Mouse (Mus musculus) gonadal fat pad, adult 2 months (tissue): Measurements from ENCODE around the gene Rhox2g. TPM values are rescaled to one million over a fixed set of nuclear protein-coding genes. Genes with fewer than 3 reads are reported as not detected.
"Not testable (repeated sequence)": the region's sequence is repeated elsewhere in the genome, so short reads cannot be mapped to it uniquely, and the experiment has no call there.

Experiments
- DNase-seq: peaks from one replicate; pipeline ENCODE4 v3.0.0-alpha.2; 2012; ENCODE audit warnings: low read depth
- polyA plus RNA-seq: library from polyadenylated mRNA; depleted of rRNA; stranded (reverse); fragments of >200 nt; gene quantifications from 2 replicates; pipeline ENCODE4 v1.2.3, GENCODE M21; 2012; rRNA removed

Rhox2g gene
- polyA plus RNA-seq, result not detected in 2 replicates

DNA sequence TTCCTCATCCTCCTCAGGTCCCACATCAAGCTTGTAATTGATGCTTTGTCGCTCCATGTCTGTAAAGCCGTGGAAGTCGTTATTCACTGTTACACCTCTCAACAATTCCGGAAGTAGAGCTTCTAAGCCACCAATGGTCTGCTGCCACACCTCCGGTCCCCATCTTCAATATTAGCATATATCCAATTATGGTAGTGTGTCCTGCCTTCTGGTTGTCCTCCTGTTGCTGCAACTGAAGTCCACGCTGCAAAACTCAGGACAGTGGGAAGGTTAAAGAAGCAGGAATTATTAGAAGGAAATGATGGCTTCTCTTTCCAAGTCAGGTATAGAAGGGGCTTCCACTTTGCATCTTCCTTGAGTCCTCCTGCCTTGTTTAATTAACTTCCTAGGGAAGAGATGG lies at the start of gene Rhox2g:
TSS of gene Rhox2g (minus strand) at position 101 of the 400 bp plus-strand sequence.
- not testable (repeated sequence) for DNase-seq

DNA sequence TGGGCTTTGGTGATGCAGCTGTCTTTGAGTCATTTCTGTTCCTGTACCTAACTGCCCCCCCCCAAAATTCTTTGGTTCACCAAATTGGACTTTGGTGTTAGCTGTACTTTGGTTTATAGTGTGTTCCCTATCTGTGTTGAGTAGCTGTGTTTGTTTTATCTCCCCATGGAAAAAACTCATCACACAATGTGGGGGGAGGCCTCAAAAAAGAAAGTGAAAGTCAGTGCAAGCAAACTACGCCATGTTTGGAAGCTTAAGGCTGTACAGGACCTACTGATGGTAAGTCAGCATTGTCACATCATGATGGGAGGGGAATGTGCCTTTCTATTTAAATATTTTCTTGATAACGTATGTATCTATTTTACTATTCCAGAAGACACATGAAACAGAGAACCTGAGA lies 49.0 kb upstream of the Rhox2g start:
- no peak for DNase-seq

DNA sequence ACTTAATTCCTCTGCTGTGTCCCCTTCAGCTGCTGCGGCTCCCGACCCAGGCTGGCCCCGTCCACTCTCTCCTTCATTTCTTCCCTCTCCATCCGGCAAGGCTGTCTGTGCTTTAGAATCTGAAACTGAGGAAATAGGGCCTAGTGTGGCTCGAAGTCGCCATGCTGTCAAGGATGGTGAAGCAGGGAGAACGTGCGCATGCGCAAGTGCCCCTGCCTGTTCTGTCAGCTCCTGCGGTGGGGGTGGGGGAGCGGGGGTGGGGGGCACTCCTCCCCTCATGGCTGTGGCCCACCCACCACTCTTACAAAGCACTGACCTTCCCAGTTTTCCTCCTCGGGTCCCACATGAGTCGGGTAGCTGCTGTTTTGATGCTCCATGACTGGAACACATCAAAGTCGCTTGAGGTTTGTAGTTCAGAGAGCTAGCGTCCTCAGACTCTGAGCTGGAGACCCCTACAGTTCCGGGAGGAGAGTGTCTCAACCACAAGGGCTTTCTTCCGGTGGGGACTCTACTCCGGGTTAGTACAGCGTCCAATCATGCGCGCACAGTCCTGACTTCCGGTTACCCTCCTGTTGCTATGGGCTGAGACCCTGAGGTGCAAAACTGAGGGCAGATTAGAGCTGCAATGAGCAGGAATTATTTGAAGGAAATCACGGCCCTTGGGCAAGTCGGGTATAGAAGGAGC lies 39.9 kb upstream of the Rhox2g start:
- no peak for DNase-seq

DNA sequence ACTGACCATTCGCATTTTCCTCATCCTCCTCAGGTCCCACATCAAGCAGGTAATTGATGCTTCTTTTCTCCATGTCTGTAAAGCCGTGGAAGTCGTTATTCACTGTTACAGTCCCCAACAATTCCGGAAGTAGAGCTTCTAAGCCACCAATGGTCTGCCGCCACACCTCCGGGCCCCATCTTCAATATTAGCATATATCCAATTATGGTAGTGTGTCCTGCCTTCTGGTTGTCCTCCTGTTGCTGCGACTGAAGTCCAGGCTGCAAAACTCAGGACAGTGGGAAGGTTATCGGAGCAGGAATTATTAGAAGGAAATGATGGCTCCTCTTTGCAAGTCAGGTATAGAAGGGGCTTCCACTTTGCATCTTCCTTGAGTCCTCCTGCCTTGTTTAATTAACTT lies 29.9 kb upstream of the Rhox2g start, which contains the start of gene Rhox2h:
TSS of gene Rhox2h (minus strand) at position 101 of the 400 bp plus-strand sequence.
- not testable (repeated sequence) for DNase-seq

DNA sequence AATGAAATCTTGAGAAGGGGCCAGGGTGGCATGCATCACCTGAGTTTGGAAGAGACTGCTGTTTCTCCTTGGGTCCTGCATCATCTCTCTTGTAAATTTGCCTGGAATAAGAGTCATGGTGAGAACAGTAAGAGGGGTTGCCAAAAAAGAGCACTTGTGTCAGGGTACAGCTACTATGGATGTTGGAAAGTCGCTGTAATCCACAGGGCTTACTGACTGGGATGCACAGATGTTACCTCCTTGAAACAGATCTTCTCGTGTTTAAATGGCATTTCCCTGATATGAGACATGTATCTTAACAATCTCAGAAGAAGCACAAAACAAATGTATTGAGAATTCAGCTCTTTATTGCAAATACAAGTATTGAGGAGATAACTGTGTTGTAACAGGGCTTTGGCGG lies 25.4 kb upstream of the Rhox2g start, which contains the start of gene Rhox3h:
TSS of gene Rhox3h (minus strand) at position 101 of the 400 bp plus-strand sequence.
- not testable (repeated sequence) for DNase-seq

DNA sequence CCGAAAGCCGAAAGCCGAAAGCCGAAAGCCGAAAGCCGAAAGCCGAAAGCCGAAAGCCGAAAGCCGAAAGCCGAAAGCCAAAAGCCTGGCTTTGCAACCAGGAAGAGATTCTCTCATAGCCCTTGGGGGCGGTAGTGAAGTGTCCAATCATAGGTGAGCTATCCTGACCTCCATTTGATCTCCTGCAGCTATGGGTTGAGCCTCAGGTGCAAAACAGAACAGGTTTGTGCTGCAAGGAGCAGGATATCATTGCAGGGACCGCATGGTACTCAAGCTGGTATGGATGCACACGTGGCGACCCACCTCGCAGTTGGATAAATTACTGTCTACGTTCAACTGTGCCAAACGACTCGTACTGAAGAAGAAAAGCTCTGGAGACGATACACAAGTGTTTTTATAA lies 8.0 kb upstream of the Rhox2g start, which contains the start of gene Rhox4g:
TSS of gene Rhox4g (minus strand) at position 101 of the 400 bp plus-strand sequence.
- not testable (repeated sequence) for DNase-seq

DNA sequence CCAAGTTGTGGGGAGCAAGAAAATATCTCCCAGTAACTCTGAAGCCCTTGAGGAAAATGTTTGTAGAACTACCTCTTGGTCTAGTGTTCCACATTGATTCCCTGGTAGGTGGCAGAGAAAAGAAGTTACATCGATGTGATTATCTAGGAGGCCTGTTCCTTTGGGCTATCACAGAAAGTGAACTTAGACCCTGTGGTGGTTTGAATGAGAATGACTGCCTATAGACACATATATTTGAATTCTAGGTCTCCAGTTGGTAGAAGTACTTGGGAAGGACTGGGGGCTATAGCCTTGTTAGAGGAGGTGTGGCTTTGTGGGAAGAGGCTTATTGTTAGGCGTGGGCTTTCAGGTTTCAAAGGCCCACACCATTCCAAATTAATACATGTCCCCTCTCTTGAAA lies 14.8 kb downstream of the Rhox2g start, which contains the start of gene Rhox3g:
TSS of gene Rhox3g (minus strand) at position 101 of the 400 bp plus-strand sequence.
- DNase-seq, result not testable (repeated sequence)

DNA sequence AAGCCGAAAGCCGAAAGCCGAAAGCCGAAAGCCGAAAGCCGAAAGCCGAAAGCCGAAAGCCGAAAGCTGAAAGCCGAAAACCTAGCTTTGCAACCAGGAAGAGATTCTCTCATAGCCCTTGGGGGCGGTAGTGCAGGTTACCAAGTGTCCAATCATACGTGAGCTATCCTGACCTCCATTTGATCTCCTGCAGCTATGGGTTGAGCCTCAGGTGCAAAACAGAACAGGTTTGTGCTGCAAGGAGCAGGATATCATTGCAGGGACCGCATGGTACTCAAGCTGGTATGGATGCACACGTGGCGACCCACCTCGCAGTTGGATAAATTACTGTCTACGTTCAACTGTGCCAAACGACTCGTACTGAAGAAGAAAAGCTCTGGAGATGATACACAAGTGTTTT lies 35.7 kb downstream of the Rhox2g start, which contains the start of gene Rhox4f:
TSS of gene Rhox4f (minus strand) at position 101 of the 400 bp plus-strand sequence.
- not testable (repeated sequence) for DNase-seq

Other genes starting within 250 kb of the Rhox2g start
- not detected in 2 replicates for gene Rhox2b, start 231.4 kb downstream of the Rhox2g start, polyA plus RNA-seq
- not detected in 2 replicates for gene Rhox4b, start 211.0 kb downstream of the Rhox2g start, polyA plus RNA-seq
- gene Rhox2c, start 189.8 kb downstream of the Rhox2g start, polyA plus RNA-seq, result not detected in 2 replicates
- gene Rhox3c, start 184.9 kb downstream of the Rhox2g start, polyA plus RNA-seq, result not detected in 2 replicates
- not detected in 2 replicates for gene Rhox4c, start 163.1 kb downstream of the Rhox2g start, polyA plus RNA-seq
- not detected in 2 replicates for gene Rhox2d, start 150.0 kb downstream of the Rhox2g start, polyA plus RNA-seq
- not detected in 2 replicates for gene Rhox4d, start 129.1 kb downstream of the Rhox2g start, polyA plus RNA-seq
- not detected in 2 replicates for gene Rhox2e, start 113.0 kb downstream of the Rhox2g start, polyA plus RNA-seq
- not detected in 2 replicates for gene Rhox3e, start 101.5 kb downstream of the Rhox2g start, polyA plus RNA-seq
- gene Rhox4e, start 86.1 kb downstream of the Rhox2g start, polyA plus RNA-seq, result not detected in 2 replicates
- gene Rhox2f, start 72.1 kb downstream of the Rhox2g start, polyA plus RNA-seq, result not detected in 2 replicates
- not detected in 2 replicates for gene Rhox3f, start 62.5 kb downstream of the Rhox2g start, polyA plus RNA-seq
- gene Rhox4f, start 35.8 kb downstream of the Rhox2g start, polyA plus RNA-seq, result not detected in 2 replicates
- not detected in 2 replicates for gene Rhox3g, start 14.9 kb downstream of the Rhox2g start, polyA plus RNA-seq
- gene Rhox4g, start 7.9 kb upstream of the Rhox2g start, polyA plus RNA-seq, result not detected in 2 replicates
- gene Rhox3h, start 25.3 kb upstream of the Rhox2g start, polyA plus RNA-seq, result not detected in 2 replicates
- gene Rhox2h, start 29.8 kb upstream of the Rhox2g start, polyA plus RNA-seq, result not detected in 2 replicates
- 1.2 and 1.4 TPM in 2 replicates for gene Rhox5, start 161.4 kb upstream of the Rhox2g start, polyA plus RNA-seq
- gene Rhox6, start 183.4 kb upstream of the Rhox2g start, polyA plus RNA-seq, result not detected in 2 replicates
- gene Rhox7a, start 188.2 kb upstream of the Rhox2g start, polyA plus RNA-seq, result not detected in 2 replicates
- gene Rhox8, start 235.5 kb upstream of the Rhox2g start, polyA plus RNA-seq, result not detected in 2 replicates